Mouse (Mus musculus): ENCODE measurements around the gene Tagln2.

DNA sequence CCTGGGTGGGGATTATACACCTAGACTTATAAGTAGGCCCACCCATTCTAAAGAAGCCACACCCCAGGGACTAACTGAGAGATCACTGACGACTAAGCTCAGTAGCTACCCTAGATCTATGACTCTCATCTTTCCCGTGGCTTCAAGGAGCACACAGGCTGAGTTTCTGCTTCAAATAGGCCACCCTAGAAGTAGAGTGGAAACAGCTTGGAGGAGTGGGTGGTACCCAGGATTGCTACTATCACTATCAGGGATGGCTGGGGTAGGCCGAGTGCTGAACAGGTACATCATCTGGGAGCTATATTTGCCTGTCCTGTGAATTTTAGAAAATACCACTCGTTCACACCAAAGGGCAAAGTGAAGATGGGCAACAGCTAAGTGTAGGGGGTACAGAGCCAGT lies 12.0 kb upstream of the Tagln2 start:
- TF ChIP-seq CTCF (IDR thresholded peaks at IDR 0.05; ENCODE audit: low read depth, low read length) = no peak
- TF ChIP-seq GATA1 (IDR thresholded peaks at IDR 0.05; ENCODE audit: borderline replicate concordance, low read length) = no peak
- TF ChIP-seq POLR2AphosphoS5 (IDR thresholded peaks at IDR 0.05; ENCODE audit: insufficient replicate concordance, low read depth, low read length) = no peak
- TF ChIP-seq TAL1 (conservative IDR thresholded peaks at IDR 0.05; ENCODE audit: low read depth, low read length) = no peak
- TF ChIP-seq GATA2 (IDR thresholded peaks at IDR 0.05; ENCODE audit: borderline replicate concordance, low read depth, low read length) = no peak

All from G1E (cell line).